Mouse (Mus musculus) G1E (cell line): Measurements from ENCODE around the gene Ankzf1.

Source experiments
- CTCF ChIP-seq: IDR thresholded peaks from 2 replicates; pipeline ENCODE4 v1.5.1; 2012; ENCODE audit warnings: low read depth, low read length, inconsistent platforms, mixed read lengths
- GATA1 ChIP-seq: IDR thresholded peaks from 2 replicates; pipeline ENCODE4 v1.6.1; 2012; ENCODE audit warnings: borderline replicate concordance, low read length, inconsistent platforms, mixed read lengths
- POLR2AphosphoS5 ChIP-seq: IDR thresholded peaks from 2 replicates; pipeline ENCODE4 v1.6.1; 2012; ENCODE audit warnings: low read depth, low read length, inconsistent platforms; ENCODE audit not compliant: insufficient replicate concordance

DNA sequence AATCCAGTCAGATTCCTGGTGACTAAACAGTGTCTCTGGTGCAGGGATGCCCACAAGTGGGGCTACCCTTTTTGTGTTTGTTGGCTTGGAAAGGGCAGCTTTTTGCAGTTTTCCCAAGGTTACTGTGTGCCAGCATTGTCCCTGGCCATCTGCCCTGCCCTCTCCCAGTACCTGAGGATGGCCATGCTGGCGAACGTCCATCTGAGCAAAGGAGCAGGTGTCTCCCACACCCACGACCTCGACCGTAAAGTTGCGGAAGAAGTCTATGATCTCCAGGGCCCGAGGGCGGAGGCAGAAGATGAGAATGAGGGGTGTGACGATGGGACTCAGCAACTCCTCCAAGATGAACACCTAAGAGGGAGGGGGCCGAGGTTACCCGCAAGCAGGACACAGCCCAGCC lies 6.5 kb upstream of the Ankzf1 start:
- no peak for TF ChIP-seq CTCF
- TF ChIP-seq GATA1 = no peak
- TF ChIP-seq POLR2AphosphoS5 = no peak
